Mouse (Mus musculus): ENCODE measurements around the gene Scly. TPM values are rescaled to one million over a fixed set of nuclear protein-coding genes. Genes with fewer than 3 reads are reported as not detected.
A peak's percentile ranks its signal among the peaks of the same experiment; 100 is the strongest.

Gene Scly
- polyA plus RNA-seq, 1 experiment from 2014 or later: 12.3 TPM

DNA sequence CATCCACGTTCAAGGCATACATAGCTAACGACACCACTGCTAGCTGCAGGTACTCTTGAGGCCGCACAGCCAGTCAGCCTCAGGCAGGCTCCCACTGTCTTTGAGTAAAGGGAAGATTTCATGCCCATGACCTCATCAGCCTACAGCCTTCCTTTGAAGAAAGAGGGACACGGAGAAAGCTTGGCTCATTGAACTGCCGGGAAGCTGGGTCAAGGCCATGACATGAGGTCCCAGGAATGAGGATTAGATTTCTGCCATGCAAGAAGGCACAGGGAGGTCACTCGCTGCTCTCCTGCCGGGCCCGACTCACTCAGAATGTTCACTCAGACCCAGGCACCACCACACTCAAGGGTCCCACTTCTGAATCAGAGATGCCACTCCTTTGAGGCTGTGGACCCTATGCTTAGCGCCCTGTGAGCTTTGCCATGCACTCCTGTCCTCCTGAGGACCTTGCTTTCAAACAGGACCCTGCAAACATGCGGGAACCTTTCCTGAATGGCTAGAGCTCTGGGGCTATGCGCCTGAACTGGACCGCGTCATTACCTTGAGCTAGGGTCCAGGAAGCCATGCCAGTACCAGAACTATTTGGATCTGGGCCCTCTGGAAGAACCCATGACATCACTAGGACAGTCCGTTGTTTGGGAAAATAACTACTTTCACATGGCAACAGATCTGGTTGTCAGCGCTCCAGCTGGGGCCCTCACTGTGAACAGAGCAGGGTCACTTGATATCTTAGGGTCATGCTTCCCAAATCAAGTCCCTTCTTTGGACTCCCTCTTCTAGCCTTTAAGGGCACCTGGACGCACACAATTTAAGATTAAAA lies 66.9 kb downstream of the Scly start:
- H3K9ac ChIP-seq: no peak overlapping the region
- H3K27me3 ChIP-seq (ENCODE audit: insufficient read depth, low read length): 0 out of 2 replicates have a peak, but pooled peaks cover 5% of the 10 kb centered on the region
- DNase-seq: no peak
- H3K27ac ChIP-seq (ENCODE audit: low read depth): no peak overlapping the region
- H3K4me1 ChIP-seq (ENCODE audit: insufficient read depth): no peaks in the 10 kb centered on the region
- H3K9me3 ChIP-seq (ENCODE audit: low read depth, low read length): peaks cover 5% of the 10 kb centered on the region; the same call in 1 of the 2 replicates
- no peak for TF ChIP-seq CTCF (IDR thresholded peaks at IDR 0.05; ENCODE audit: low read depth)
- no peak overlapping the region for H3K4me3 ChIP-seq (ENCODE audit: low read depth, low read length)
- ATAC-seq (ENCODE audit: insufficient read depth): no peak
- 0 out of 2 replicates have a peak, but pooled peaks cover 5% of the 10 kb centered on the region for H3K36me3 ChIP-seq (ENCODE audit: insufficient read depth)
- 89% methylated on average over 16 of the region's 16 CpGs for WGBS
- no peak overlapping the region for H3K4me2 ChIP-seq

DNA sequence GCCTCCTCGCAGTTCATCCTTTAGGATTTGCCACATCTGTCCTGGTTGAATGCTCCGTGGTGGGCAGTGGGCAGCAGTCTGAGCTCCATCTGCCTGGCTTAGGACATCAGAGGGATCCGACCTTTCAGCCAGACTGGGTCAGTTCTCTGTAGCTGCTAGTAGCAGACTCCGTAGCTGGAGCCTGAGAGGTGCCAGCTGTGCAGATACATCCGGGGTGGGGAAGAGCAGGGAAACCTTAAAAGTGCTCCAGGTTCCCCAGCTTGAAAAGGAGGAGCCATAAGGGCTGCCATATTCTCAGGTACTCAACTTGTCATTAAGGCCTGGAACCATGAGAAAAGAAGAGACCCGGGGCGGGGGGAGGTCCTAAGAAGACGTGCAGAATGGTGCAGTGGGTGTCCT lies 67.7 kb downstream of the Scly start:
- H3K4me3 ChIP-seq (ENCODE audit: low read depth, low read length): peak overlapping the region; percentile 50
- peak overlapping the region; percentile 96 for H3K4me2 ChIP-seq
- peak; percentile 10; the same call in 1 of the 2 replicates for ATAC-seq (ENCODE audit: insufficient read depth)
- peaks cover 13% of the 10 kb centered on the region; the same call in 1 of the 2 replicates for H3K36me3 ChIP-seq (ENCODE audit: insufficient read depth)
- no peaks in the 10 kb centered on the region for H3K4me1 ChIP-seq (ENCODE audit: insufficient read depth)
- H3K9me3 ChIP-seq (ENCODE audit: low read depth, low read length): peaks cover 5% of the 10 kb centered on the region; the same call in 1 of the 2 replicates
- no peak for TF ChIP-seq CTCF (IDR thresholded peaks at IDR 0.05; ENCODE audit: low read depth)
- H3K9ac ChIP-seq: peak overlapping the region; percentile 69; the same call in 1 of the 2 replicates
- 18% methylated on average over 8 of the region's 8 CpGs for WGBS
- H3K27ac ChIP-seq (ENCODE audit: low read depth): no peak overlapping the region
- H3K27me3 ChIP-seq (ENCODE audit: insufficient read depth, low read length): 0 out of 2 replicates have a peak, but pooled peaks cover 5% of the 10 kb centered on the region
- peak; percentile 37 for DNase-seq

DNA sequence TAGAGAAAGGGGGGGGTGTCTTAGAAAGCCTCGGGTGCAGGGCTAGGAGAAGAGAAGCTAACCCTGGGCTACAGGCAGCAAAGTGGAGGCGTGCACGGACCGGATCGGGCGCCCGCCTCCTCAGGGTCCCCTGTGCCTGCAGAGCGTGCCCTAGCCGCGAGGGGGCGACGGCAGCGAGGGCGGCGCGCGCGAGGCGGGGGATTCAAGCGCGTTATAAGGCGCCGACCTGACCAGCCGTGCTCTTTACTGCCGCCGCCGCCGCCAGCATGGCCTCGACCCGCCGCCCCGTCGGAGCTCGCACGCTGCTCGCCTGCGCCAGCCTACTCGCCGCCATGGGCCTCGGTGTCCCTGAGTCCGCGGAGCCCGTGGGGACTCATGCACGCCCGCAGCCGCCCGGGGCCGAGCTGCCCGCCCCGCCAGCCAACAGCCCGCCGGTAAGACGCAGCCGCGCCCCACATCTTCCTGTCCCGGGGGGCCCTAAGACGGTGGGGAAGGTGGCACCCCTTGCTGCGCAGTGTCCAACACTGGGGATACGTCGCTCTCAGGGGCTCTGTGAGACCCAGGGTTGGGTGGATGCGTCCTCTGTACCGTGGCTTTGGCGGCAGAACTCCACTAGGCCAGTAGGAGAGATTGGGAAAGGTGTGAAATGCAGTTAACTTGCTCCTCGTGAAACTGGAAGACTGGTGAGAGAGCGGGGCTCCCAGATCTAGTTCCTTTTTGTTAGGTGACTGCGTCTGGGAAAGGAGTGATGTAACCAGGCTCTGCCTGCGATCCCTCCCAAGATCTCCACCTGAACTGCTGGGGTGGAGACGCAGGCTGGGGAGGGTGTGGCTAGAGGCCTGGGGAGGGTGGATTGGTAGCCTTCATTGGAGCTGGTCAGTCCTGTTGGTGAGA lies 68.3 kb downstream of the Scly start, which contains the start of gene Erfe:
Erfe (plus strand) TSS at position 216 of the 894 bp plus-strand sequence.
- Histone ChIP-seq H3K9me3 (ENCODE audit: low read depth, low read length) (peaks cover 5% of the 10 kb centered on the region; the same call in 1 of the 2 replicates), H3K4me1 (ENCODE audit: insufficient read depth) (no peaks in the 10 kb centered on the region), H3K9ac (peak within 1 kb of the TSS; percentile 69), H3K27me3 (ENCODE audit: insufficient read depth, low read length) (0 out of 2 replicates have a peak, but pooled peaks cover 5% of the 10 kb centered on the region), H3K27ac (ENCODE audit: low read depth) (no peak within 1 kb of the TSS), H3K4me2 (peak within 1 kb of the TSS; percentile 96), H3K36me3 (ENCODE audit: insufficient read depth) (peaks cover 19% of the 10 kb centered on the region; the same call in 1 of the 2 replicates), H3K4me3 (ENCODE audit: low read depth, low read length) (peak within 1 kb of the TSS; percentile 50)
- peak; percentile 69 for TF ChIP-seq CTCF (IDR thresholded peaks at IDR 0.05; ENCODE audit: low read depth)
- peak; percentile 83 for DNase-seq
- peak; percentile 64 for ATAC-seq (ENCODE audit: insufficient read depth)
- under 1% methylated on average over 68 of the region's 68 CpGs for WGBS

DNA sequence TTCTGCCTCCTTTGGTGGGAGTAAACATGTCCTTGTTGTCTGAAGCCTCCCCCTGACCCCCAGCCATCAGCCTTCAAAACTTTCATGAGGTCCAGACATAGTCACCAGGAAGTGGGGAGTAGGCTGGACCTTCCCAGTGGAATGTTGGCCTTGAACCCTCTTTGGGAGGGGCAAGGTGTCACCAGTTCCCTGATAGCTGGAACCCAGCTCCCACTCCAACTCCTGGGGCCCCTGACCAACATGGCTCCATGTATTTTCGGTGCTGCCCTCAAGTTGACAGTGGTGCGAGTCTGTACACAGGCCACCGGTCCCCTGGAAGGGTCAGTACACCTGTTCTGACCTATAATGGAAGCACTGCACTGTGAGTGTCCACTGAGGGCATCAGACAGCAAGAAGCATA lies 69.2 kb downstream of the Scly start:
- no peaks in the 10 kb centered on the region for H3K4me1 ChIP-seq (ENCODE audit: insufficient read depth)
- H3K36me3 ChIP-seq (ENCODE audit: insufficient read depth): peaks cover 26% of the 10 kb centered on the region
- peak overlapping the region; percentile 96 for H3K4me2 ChIP-seq
- TF ChIP-seq CTCF (IDR thresholded peaks at IDR 0.05; ENCODE audit: low read depth): no peak
- H3K4me3 ChIP-seq (ENCODE audit: low read depth, low read length): no peak overlapping the region
- DNase-seq (no peak), ATAC-seq (ENCODE audit: insufficient read depth) (no peak)
- no peak overlapping the region for H3K27ac ChIP-seq (ENCODE audit: low read depth)
- H3K9ac ChIP-seq: no peak overlapping the region
- H3K27me3 ChIP-seq (ENCODE audit: insufficient read depth, low read length): 0 out of 2 replicates have a peak, but pooled peaks cover 5% of the 10 kb centered on the region
- 92% methylated on average over 3 of the region's 3 CpGs for WGBS
- peaks cover 5% of the 10 kb centered on the region; the same call in 1 of the 2 replicates for H3K9me3 ChIP-seq (ENCODE audit: low read depth, low read length)

DNA sequence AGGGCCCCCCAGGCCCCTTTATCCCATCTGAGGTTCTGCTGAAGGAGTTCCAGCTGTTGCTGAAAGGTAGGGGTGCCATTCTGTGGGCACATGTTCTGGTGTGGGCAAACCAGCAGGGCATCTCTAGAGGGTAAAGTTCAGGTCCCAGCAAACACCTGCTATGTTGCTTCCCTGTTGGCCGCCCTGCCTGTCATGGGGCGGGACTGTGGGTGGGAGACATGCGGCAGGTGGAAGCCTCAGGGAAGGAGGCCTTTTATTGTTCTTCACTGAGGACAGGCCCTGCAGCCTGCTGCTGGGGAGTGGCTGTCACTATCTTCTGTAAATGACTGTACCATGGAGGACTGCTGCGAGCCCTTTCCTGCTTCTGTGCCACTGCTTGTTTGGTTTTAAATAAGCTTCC lies 71.3 kb downstream of the Scly start:
- Histone ChIP-seq H3K4me2 (no peak overlapping the region), H3K9ac (no peak overlapping the region), H3K4me3 (ENCODE audit: low read depth, low read length) (no peak overlapping the region), H3K36me3 (ENCODE audit: insufficient read depth) (peaks cover 47% of the 10 kb centered on the region), H3K9me3 (ENCODE audit: low read depth, low read length) (peaks cover 3% of the 10 kb centered on the region; the same call in 1 of the 2 replicates), H3K27me3 (ENCODE audit: insufficient read depth, low read length) (0 out of 2 replicates have a peak, but pooled peaks cover 5% of the 10 kb centered on the region), H3K4me1 (ENCODE audit: insufficient read depth) (no peaks in the 10 kb centered on the region), H3K27ac (ENCODE audit: low read depth) (no peak overlapping the region)
- ATAC-seq (ENCODE audit: insufficient read depth) (no peak), DNase-seq (no peak)
- WGBS: 53% methylated on average over 4 of the region's 4 CpGs
- TF ChIP-seq CTCF (IDR thresholded peaks at IDR 0.05; ENCODE audit: low read depth): no peak

DNA sequence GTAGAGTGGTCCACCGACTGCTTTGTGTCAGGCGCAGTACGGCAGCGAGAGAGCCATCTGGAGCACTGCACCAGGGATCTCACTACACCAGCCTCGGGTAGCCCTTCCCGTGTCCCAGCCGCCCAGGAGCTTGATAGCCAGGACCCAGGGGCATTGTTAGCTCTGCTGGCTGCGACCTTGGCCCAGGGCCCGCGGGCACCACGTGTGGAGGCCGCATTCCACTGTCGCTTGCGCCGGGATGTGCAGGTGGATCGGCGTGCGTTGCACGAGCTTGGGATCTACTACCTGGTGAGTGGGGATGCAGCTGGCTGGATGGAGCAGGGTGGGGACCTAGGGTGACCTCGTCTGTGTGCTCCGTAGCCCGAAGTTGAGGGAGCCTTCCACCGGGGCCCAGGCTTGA lies 71.9 kb downstream of the Scly start:
- no peak for ATAC-seq (ENCODE audit: insufficient read depth)
- 81% methylated on average over 23 of the region's 23 CpGs for WGBS
- TF ChIP-seq CTCF (IDR thresholded peaks at IDR 0.05; ENCODE audit: low read depth): no peak

More for the DNA sequence above, 71.9 kb downstream of the Scly start:
- H3K27me3 ChIP-seq (ENCODE audit: insufficient read depth, low read length): 0 out of 2 replicates have a peak, but pooled peaks cover 5% of the 10 kb centered on the region
- H3K4me2 ChIP-seq: no peak overlapping the region
- H3K27ac ChIP-seq (ENCODE audit: low read depth): no peak overlapping the region
- H3K9ac ChIP-seq: no peak overlapping the region
- H3K36me3 ChIP-seq (ENCODE audit: insufficient read depth): peaks cover 53% of the 10 kb centered on the region
- no peaks in the 10 kb centered on the region for H3K4me1 ChIP-seq (ENCODE audit: insufficient read depth)
- H3K4me3 ChIP-seq (ENCODE audit: low read depth, low read length): no peak overlapping the region
- no peak for DNase-seq
- no peaks in the 10 kb centered on the region for H3K9me3 ChIP-seq (ENCODE audit: low read depth, low read length)

Other genes starting within 250 kb of the Scly start
- gene Rbm44, start 153.2 kb upstream of the Scly start, polyA plus RNA-seq (2014; fragmentation: Nextera tagmentation; extraction: Ambion mirVana): 1.2 and 2.2 TPM in 2 replicates
- 5.0 and 7.4 TPM in 2 replicates for gene Ramp1, start 118.5 kb upstream of the Scly start, polyA plus RNA-seq (2014; fragmentation: Nextera tagmentation; extraction: Ambion mirVana)
- gene Ube2f, start 48.0 kb upstream of the Scly start, polyA plus RNA-seq (2014; fragmentation: Nextera tagmentation; extraction: Ambion mirVana): 77.9 and 78.0 TPM in 2 replicates
- not detected in 2 replicates for gene Espnl, start 23.7 kb downstream of the Scly start, polyA plus RNA-seq (2014; fragmentation: Nextera tagmentation; extraction: Ambion mirVana)
- 0.08 and 1.3 TPM in 2 replicates for gene Klhl30, start 52.7 kb downstream of the Scly start, polyA plus RNA-seq (2014; fragmentation: Nextera tagmentation; extraction: Ambion mirVana)
- 2.7 TPM in 2 replicates for gene Erfe, start 68.1 kb downstream of the Scly start, polyA plus RNA-seq (2014; fragmentation: Nextera tagmentation; extraction: Ambion mirVana)
- gene Ilkap, start 100.5 kb downstream of the Scly start, polyA plus RNA-seq (2014; fragmentation: Nextera tagmentation; extraction: Ambion mirVana): 140 and 144 TPM in 2 replicates
- gene Hes6, start 115.7 kb downstream of the Scly start, polyA plus RNA-seq (2014; fragmentation: Nextera tagmentation; extraction: Ambion mirVana): 53.7 and 56.4 TPM in 2 replicates
- gene Per2, start 161.0 kb downstream of the Scly start, polyA plus RNA-seq (2014; fragmentation: Nextera tagmentation; extraction: Ambion mirVana): 6.6 and 8.3 TPM in 2 replicates
- gene Traf3ip1, start 196.3 kb downstream of the Scly start, polyA plus RNA-seq (2014; fragmentation: Nextera tagmentation; extraction: Ambion mirVana): 6.9 and 8.0 TPM in 2 replicates
- 7.0 and 8.0 TPM in 2 replicates for gene Asb1, start 242.2 kb downstream of the Scly start, polyA plus RNA-seq (2014; fragmentation: Nextera tagmentation; extraction: Ambion mirVana)

Data from lung, embryonic 14.5 days (tissue).